Mouse (Mus musculus) large intestine, adult 2 months (tissue): ENCODE measurements around the gene Fam102a. TPM values are rescaled to one million over a fixed set of nuclear protein-coding genes. Genes with fewer than 3 reads are reported as not detected.

Experiments
- DNase-seq: peaks from one replicate; pipeline ENCODE4 v3.0.0-alpha.2; 2012; ENCODE audit warnings: low read depth, low spot score
- WGBS: fragments of 180-500 bp; shearing (Covaris S2); methylation state at CpG from one replicate; pipeline ENCODE4 v1.1.7; 2018; 5-methylcytosine and 5-hydroxymethylcytosine counted together
- polyA plus RNA-seq: library from polyadenylated mRNA; depleted of rRNA; stranded (reverse); fragments of >200 nt; gene quantifications from 2 replicates; pipeline ENCODE4 v1.2.3, GENCODE M21; 2012

Gene Fam102a
- polyA plus RNA-seq, 1 experiment = 37.4 TPM

DNA sequence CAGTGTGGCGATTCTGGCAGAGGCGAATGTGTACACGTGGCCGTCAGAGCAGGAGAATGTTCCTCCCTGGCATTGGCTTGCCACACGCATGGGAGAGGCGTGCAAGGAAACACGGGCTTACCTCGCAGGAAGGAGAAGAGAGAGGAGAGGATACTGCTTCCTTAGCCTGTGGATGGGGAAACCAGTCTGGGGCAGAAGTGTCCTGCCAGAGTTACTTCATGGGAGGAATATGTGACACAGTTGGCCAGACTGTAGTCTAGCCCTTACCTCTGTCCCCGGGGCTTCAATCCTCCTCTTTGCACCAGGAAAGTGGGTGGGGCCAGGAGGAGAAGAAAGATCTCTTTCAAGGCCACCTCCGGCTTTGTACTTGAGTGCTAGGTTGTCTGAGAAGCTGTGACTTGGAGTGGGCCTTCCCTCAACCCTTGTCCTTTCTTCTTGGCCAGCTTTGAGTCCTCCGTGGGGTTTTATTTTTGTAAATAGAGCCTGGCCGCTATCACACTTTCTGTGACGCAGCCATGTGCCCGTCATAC is 4.4 kb downstream of the Fam102a start:
- DNase-seq = no peak
- 33% methylated on average over 14 of the region's 14 CpGs for WGBS

DNA sequence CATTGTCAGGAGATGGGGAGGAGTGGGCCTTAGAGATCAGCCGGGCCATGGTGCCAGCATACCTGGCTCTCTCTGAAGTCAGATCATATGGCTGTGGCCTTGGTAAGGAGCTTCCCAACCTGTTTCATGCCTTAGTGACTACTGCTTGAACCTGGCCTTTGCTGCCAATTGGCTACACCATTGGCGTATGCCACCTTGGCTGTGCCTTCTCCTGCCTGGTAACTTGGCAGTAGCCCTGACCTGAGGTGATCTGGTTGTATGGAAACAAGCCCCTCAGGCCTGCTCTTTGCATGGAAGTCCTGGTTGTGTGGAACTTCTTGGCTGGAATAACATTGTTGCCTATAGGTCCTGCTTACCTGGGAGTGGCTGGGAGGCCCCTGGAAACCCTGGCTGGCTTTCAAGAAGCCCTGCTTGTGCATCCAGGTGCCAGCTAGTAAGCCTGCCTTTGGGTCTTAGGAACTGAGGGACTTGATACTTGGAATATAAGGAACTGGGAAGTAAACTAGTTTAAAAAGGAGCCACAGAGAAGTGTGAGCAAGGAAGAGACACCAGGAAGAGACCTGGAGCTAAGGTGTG is 6.3 kb downstream of the Fam102a start:
- DNase-seq = no peak
- 42% methylated on average over 2 of the region's 2 CpGs for WGBS

GRCm38 (mm10) chr2:32541986-32542573 is 6.9 kb downstream of the Fam102a start:
- 40% methylated on average over 4 of the region's 4 CpGs for WGBS
- DNase-seq = no peak

- WGBS = 23% methylated on average over 3 of the region's 3 CpGs
- no peak for DNase-seq
Measured at GRCm38 (mm10) chr2:32543031-32543449, 7.9 kb downstream of the Fam102a start.

- WGBS = 85% methylated on average over 1 of the region's 1 CpGs
- no peak for DNase-seq
Measured at GRCm38 (mm10) chr2:32546951-32547350, 11.8 kb downstream of the Fam102a start.

DNA sequence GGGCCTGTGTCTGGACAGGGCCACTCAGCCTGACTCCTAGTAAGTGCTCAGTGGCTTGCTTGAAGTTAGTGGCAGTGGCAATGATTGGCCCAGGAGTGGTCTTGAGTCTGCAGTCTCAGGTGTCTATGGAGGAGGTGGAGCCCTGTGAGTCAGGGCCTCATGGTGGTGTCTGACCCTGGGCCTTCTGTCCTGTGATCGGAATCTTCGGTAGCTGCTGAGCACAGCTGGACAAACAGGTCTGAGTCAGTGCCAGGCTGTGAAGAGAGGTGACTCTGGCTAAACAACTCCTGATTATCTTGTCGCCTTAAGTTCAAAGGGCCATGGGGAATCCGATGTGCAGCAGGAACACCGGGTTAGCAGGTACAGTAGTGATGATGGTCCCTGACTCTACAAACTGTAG is 12.2 kb downstream of the Fam102a start:
- no peak for DNase-seq

DNA sequence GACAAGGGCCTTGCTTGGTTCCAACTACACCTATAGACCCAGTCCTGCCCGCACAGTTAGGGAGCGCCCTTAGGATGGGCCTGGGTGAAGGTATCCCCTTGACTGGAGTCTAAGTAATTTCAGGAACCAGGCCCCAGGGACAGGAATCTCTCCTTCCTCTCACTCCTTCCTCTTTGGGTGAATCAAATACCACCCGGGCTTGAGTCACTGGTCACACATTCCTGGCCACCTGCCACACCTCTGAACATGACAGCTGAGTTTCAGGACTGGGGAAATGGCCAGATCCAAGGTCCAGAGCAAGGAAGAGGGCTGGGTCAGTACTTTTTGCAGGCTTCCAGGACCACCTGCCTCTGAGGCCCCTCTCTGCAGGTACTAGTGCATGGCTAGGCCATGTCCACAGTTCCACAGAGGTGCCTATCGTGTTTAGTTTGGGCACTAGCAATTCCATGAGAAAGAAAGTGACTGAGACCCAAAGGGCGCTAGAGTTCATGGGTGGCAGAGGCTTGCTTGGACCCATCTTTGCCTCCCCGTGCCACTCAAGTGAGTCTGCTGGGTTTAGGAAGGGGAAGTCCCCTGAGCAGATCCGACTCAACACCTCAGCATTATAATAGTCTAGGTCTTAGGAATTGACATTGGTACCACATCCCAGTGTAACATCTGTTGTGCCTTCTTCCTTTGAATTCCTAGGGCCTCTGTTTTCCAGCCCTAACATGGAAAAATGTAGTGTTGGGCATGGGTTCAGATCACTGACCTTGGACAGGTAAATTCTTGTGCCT is 13.0 kb downstream of the Fam102a start:
- no peak for DNase-seq
- 70% methylated on average over 7 of the region's 7 CpGs for WGBS

More for the DNA sequence above, 12.2 kb downstream of the Fam102a start:
- 53% methylated on average over 5 of the region's 5 CpGs for WGBS

DNA sequence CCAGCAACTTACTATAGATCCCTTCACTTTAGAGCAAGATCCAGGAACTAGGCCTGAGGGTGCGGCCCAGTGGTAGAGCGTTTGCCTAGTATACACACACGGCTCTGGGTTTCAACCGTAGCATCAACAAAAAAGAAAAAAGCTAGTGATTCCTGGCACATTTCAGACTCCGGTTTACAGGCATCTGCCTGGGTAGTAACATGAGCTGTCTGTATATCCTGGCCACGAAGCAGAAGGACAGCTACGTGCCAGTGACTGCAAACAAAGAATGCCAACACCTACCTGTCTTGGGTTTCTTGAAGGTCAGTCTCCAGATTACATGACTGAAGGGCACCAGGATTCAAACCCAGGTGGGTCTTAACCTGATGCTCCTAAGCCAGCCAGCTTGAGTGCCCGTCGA is 14.0 kb downstream of the Fam102a start:
- 48% methylated on average over 9 of the region's 9 CpGs for WGBS
- no peak for DNase-seq

DNA sequence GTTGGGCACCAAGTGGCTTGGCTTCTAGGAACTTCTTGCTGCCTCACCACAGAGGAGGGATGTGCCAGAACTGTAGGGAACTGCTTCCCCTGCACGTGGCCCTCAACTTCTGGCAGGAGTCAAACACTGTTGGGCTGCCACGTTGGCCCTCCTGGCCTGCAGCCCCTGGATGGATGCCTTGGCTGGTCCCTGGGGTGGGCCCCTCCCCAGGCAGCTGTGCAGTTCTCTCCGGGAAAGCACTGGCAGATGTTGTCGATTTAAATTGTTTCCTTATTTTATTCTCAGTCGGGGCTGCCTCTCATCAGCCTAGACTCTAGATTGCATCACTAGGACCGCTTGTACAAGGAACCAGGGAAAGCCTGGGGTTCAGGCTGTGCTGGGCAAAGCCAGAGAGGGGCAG is 14.6 kb downstream of the Fam102a start:
- 5% methylated on average over 6 of the region's 6 CpGs for WGBS
- DNase-seq = no peak

DNA sequence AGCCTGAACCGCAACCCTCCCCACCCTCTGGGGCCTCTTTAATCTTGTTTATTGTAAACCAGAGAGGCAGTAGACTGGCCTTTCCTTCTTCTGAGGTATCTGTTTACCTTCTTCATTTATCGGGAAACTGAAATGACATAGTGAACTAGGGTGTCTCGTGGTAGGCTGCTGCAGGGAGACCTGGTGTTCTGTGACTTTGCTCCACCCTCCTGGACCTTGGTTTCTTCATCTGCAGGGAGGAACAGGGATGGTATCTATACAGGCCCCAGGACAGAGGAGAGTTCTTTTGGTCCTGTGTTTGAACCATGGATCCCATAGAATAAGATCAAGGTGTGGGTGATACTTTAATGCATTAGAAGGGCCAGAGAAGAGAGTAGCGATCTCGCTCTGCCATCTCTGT is 16.1 kb downstream of the Fam102a start:
- 59% methylated on average over 5 of the region's 5 CpGs for WGBS
- no peak for DNase-seq

GRCm38 (mm10) chr2:32553592-32554148 is 18.5 kb downstream of the Fam102a start:
- no peak for DNase-seq
- WGBS = 70% methylated on average over 7 of the region's 7 CpGs

DNA sequence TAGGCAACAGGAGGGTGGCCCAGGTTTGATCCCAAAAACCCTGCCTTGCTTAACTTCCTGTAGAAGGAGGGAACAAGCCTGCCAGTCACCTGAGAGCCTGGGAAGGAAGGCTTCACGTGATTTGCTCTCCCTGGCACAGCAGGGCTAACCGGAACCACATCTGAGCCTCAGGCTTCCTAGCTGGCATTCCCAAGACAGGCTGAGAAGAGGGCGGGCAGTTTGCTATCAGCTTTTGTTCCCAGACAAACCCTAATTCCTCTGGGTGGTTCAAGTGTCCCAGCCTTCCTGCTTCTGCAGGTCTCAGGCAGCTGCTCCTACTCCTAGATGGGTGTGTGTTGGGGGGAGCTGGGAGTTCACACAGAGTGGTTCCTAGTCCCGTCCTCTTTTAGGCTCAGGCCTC is 20.4 kb downstream of the Fam102a start:
- DNase-seq = no peak
- 50% methylated on average over 4 of the region's 4 CpGs for WGBS

DNA sequence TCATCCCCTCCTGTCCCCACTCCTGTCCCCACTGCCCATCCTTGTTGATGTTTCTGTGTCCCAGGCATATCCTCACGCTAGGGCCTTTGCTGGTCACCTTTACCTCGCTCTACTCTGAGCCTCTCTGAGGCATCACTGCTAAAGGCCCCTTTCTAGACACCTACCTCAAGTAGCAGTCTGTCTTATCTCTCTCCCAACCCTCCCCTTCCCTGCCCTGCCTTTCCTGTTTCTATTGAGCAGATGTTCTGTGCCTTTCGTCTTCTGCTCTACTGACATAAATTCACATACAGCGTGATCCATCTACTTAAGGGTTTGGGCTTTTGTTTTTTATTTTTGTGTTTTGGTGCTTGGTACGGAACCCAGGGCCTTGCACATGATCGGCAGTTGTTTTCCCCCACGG is 20.9 kb downstream of the Fam102a start:
- no peak for DNase-seq
- WGBS = 83% methylated on average over 7 of the region's 7 CpGs

DNA sequence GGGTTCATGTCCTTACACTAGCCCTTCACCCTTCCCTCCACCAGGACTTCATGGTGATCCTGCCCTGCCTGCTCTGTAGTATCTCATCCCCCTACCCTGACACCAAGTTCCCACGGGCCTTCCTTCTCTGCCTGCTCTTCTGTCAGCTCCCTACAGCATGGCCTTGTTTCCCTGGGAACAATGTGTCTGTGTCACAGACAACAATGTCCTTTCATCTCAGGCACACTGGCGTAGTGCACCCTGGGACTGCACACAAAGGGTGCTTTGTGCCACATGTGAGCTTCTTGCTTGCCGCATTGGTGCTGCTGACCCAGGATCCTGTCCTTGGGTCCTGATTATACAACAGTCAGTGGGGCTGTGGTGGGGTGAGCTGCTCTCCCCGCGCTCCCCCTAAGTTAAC is 24.4 kb downstream of the Fam102a start:
- 57% methylated on average over 5 of the region's 5 CpGs for WGBS
- no peak for DNase-seq

- WGBS = 31% methylated on average over 4 of the region's 4 CpGs
- no peak for DNase-seq
Measured at GRCm38 (mm10) chr2:32566536-32567063, 31.5 kb downstream of the Fam102a start.

- no peak for DNase-seq
- 32% methylated on average over 5 of the region's 5 CpGs for WGBS
Measured at GRCm38 (mm10) chr2:32568149-32568548, 33.0 kb downstream of the Fam102a start.

- WGBS = 88% methylated on average over 3 of the region's 3 CpGs
- DNase-seq = no peak
Measured at GRCm38 (mm10) chr2:32568941-32569340, 33.8 kb downstream of the Fam102a start.

- DNase-seq = peak; percentile 92
- WGBS = under 1% methylated on average over 36 of the region's 36 CpGs
Measured at GRCm38 (mm10) chr2:32570698-32571494, 35.8 kb downstream of the Fam102a start, which contains the start of gene Dpm2. Dpm2 (plus strand) TSS chr2:32570858.

- no peak for DNase-seq
- WGBS = 88% methylated on average over 11 of the region's 11 CpGs
Measured at GRCm38 (mm10) chr2:32572196-32572595, 37.1 kb downstream of the Fam102a start.
